In genomic region chr9:115612908-115613307, GRCm38 (mm10) we compare ENCODE assay signal across 19 mouse cellular contexts.
DNase-seq lines count a peak whose midpoint lies in the region; ATAC-seq and TF ChIP-seq lines count a peak whose summit lies in the region.
"Had no signal": no experiment of that assay in that cellular context is flagged by ENCODE, and none has a peak within 500 bp of the region (broad histone marks: within the 10 kb centered on the region; RNA-seq: fewer than 3 reads in every experiment).

No protein-coding gene starts in this region.

- H3K36me3 ChIP-seq in lung, embryonic 14.5 days (ENCODE audit: insufficient read depth) = no peaks in the 10 kb centered on the region
- H3K36me3 ChIP-seq: embryonic facial prominence, embryonic 15.5 days; forebrain, embryonic 15.5 days; heart, embryonic 13.5 days; hindbrain, embryonic 15.5 days had no signal

- H3K4me3 ChIP-seq in lung, embryonic 14.5 days (ENCODE audit: low read depth, low read length) = no peak overlapping the region
- H3K4me3 ChIP-seq: embryonic facial prominence, embryonic 15.5 days; forebrain, embryonic 15.5 days; heart, embryonic 13.5 days; hindbrain, embryonic 15.5 days had no signal

- no peaks in the 10 kb centered on the region for H3K9me3 ChIP-seq in lung, embryonic 14.5 days (ENCODE audit: low read depth, low read length)
- H3K9me3 ChIP-seq: embryonic facial prominence, embryonic 15.5 days; forebrain, embryonic 15.5 days; heart, embryonic 13.5 days; hindbrain, embryonic 15.5 days had no signal

- H3K27ac ChIP-seq in lung, embryonic 14.5 days (ENCODE audit: low read depth) = no peak overlapping the region
- H3K27ac ChIP-seq: embryonic facial prominence, embryonic 15.5 days; forebrain, embryonic 15.5 days; heart, embryonic 13.5 days; hindbrain, embryonic 15.5 days had no signal

- TF ChIP-seq CTCF in lung, embryonic 14.5 days (IDR thresholded peaks at IDR 0.05; ENCODE audit: low read depth) = no peak

- DNase-seq in CD4-positive, CD25-positive, alpha-beta regulatory T cell, adult 2 months (ENCODE audit: low read depth, low spot score) = peak; percentile 20
- DNase-seq in lung, embryonic 14.5 days = peak; percentile 45
- no peak for DNase-seq in lung, postnatal 14 days
- DNase-seq in thymus, postnatal 0 days (ENCODE audit: low spot score) = peak; percentile 18
- DNase-seq in thymus, postnatal 25 days = no peak
- DNase-seq in left cerebral cortex, adult 11 months (ENCODE audit: low spot score) = no peak
- DNase-seq: adrenal gland, adult 8-10 months; adrenal gland, postnatal 36 days; B cell, adult 2 months; cerebellum, adult 2 months; cerebellum, postnatal 10 days; gastrocnemius, postnatal 36 days; heart, adult 11 months; heart, postnatal 36 days had no signal

- ATAC-seq in CD4-positive, CD25-positive, alpha-beta regulatory T cell, adult 4 months = no peak
- no peak for ATAC-seq in lung, embryonic 14.5 days (ENCODE audit: insufficient read depth)
- ATAC-seq: forebrain, embryonic 15.5 days had no signal

- H3K9ac ChIP-seq in lung, embryonic 14.5 days = no peak overlapping the region
- H3K9ac ChIP-seq: embryonic facial prominence, embryonic 15.5 days; forebrain, embryonic 15.5 days; heart, embryonic 13.5 days; hindbrain, embryonic 15.5 days had no signal

- H3K4me1 ChIP-seq in lung, embryonic 14.5 days (ENCODE audit: insufficient read depth) = no peaks in the 10 kb centered on the region
- H3K4me1 ChIP-seq: embryonic facial prominence, embryonic 15.5 days; forebrain, embryonic 15.5 days; hindbrain, embryonic 15.5 days had no signal

- H3K27me3 ChIP-seq in lung, embryonic 14.5 days (ENCODE audit: insufficient read depth, low read length) = no peaks in the 10 kb centered on the region
- H3K27me3 ChIP-seq: embryonic facial prominence, embryonic 15.5 days; forebrain, embryonic 15.5 days; heart, embryonic 13.5 days; hindbrain, embryonic 15.5 days had no signal

- 56% methylated on average over 6 of the region's 6 CpGs for WGBS in lung, embryonic 14.5 days

- no peak overlapping the region for H3K4me2 ChIP-seq in lung, embryonic 14.5 days
- H3K4me2 ChIP-seq: embryonic facial prominence, embryonic 15.5 days; forebrain, embryonic 15.5 days; heart, embryonic 13.5 days; hindbrain, embryonic 15.5 days had no signal

Comparison
In these comparisons a context has a peak if more than half of its experiments do, and no peak if none do; other contexts are left out.
1. DNase-seq: peak in CD4-positive, CD25-positive, alpha-beta regulatory T cell, adult 2 months (single experiment), lung, embryonic 14.5 days (single experiment) and thymus, postnatal 0 days (single experiment); none in lung, postnatal 14 days (single experiment), thymus, postnatal 25 days (single experiment) and left cerebral cortex, adult 11 months (single experiment).